Mouse (Mus musculus) thymus, postnatal 36 days (tissue): ENCODE measurements around the gene Pde4dip.
A peak's percentile ranks its signal among the peaks of the same experiment; 100 is the strongest.

Experiments used
- DNase-seq, 2 experiments: peaks; one replicate each; pipeline ENCODE4 v3.0.0; 2022; ENCODE audit warnings: mixed read lengths in 2 of 2

Pde4dip gene

GRCm38 (mm10) chr3:97888168-97888901 lies at the start of gene Pde4dip:
TSS of gene Pde4dip (minus strand) at chr3:97888707.
- DNase-seq: no peak

GRCm38 (mm10) chr3:97937945-97938266 lies 49.4 kb upstream of the Pde4dip start:
- no peak for DNase-seq

GRCm38 (mm10) chr3:97937068-97937944 lies 48.8 kb upstream of the Pde4dip start:
- DNase-seq: no peak

GRCm38 (mm10) chr3:97934331-97935300 lies 46.1 kb upstream of the Pde4dip start:
- no peak for DNase-seq

- no peak for DNase-seq
Observed at GRCm38 (mm10) chr3:97933811-97934210, 45.3 kb upstream of the Pde4dip start.

- peak; percentile 54 to 65 for DNase-seq
Observed at GRCm38 (mm10) chr3:97933251-97933650, 44.7 kb upstream of the Pde4dip start.

- no peak for DNase-seq
Observed at GRCm38 (mm10) chr3:97932771-97933170, 44.3 kb upstream of the Pde4dip start.

- peak; percentile 26 to 36 for DNase-seq
Observed at GRCm38 (mm10) chr3:97932131-97932530, 43.6 kb upstream of the Pde4dip start.

GRCm38 (mm10) chr3:97931310-97931885 lies 42.9 kb upstream of the Pde4dip start:
- no peak for DNase-seq

- no peak for DNase-seq
Observed at GRCm38 (mm10) chr3:97930787-97931158, 42.3 kb upstream of the Pde4dip start.

GRCm38 (mm10) chr3:97930141-97930786 lies 41.8 kb upstream of the Pde4dip start:
- no peak for DNase-seq

- DNase-seq: peak; percentile 64 to 71
Observed at GRCm38 (mm10) chr3:97928968-97929858, 40.7 kb upstream of the Pde4dip start.

- DNase-seq: no peak
Observed at GRCm38 (mm10) chr3:97927322-97927721, 38.8 kb upstream of the Pde4dip start.

GRCm38 (mm10) chr3:97925246-97925645 lies 36.7 kb upstream of the Pde4dip start:
- no peak for DNase-seq

- no peak for DNase-seq
Observed at GRCm38 (mm10) chr3:97918885-97919550, 30.5 kb upstream of the Pde4dip start.

GRCm38 (mm10) chr3:97915081-97915480 lies 26.6 kb upstream of the Pde4dip start:
- no peak for DNase-seq

- DNase-seq: no peak
Observed at GRCm38 (mm10) chr3:97911093-97911492, 22.6 kb upstream of the Pde4dip start.

- DNase-seq: no peak
Observed at GRCm38 (mm10) chr3:97909737-97910136, 21.2 kb upstream of the Pde4dip start.

- no peak for DNase-seq
Observed at GRCm38 (mm10) chr3:97901586-97901985, 13.1 kb upstream of the Pde4dip start.
